Mouse (Mus musculus): ENCODE measurements around the gene Btg3. TPM values are rescaled to one million over a fixed set of nuclear protein-coding genes. Genes with fewer than 3 reads are reported as not detected.
A peak's percentile ranks its signal among the peaks of the same experiment; 100 is the strongest.
"Not testable (repeated sequence)": the region's sequence is repeated elsewhere in the genome, so short reads cannot be mapped to it uniquely, and the experiment has no call there.

Btg3 gene
- total and polyA plus RNA-seq, 3 experiments: 21.6 to 72.2 (median 43.9) TPM

DNA sequence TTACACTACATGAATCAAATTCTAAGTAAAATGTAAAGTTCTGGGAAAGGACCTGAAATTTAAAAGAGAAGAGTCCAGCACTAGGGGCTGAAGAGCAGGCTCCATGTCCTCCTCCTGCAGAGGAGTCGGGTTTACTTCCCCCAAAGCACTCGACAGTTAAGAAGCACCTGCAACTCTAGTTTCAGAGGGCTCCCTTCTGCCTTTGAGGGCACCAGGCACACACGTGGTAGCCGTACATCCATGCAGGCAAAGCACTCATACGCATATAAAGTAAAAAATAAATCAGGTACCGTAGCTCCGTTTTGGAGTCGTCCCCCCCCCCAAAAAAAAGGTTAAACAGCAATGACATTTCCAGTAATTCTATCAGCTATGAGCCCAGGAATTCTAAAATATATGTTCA, 3.2 kb downstream of the Btg3 start (continued):
- TF ChIP-seq TCF12 (IDR thresholded peaks at IDR 0.05; ENCODE audit: low read depth, low read length) (peak; percentile 24; the same call in 1 of the 2 replicates), HCFC1 (IDR thresholded peaks at IDR 0.05; ENCODE audit: low read depth, low read length) (no peak), PAX5 (IDR thresholded peaks at IDR 0.05; ENCODE audit: low read length) (no peak)

DNA sequence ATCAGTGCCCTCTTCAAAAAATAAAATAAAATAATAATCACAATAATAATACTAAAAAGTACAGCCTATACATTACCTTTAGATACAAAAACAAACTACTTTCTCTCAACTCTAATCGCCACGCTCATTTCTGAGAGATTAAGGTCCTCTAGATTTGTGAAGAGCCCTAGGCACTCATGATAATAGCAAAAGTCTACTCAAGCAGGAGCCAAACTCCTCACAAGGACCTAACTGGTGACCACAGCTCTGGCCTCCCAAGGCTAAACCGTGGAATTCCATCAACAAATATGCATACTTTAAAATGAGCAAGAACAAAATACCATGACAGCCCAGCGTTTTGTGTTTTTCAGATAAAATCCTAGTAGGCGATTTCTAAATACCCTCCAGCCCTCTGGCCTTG, 4.2 kb downstream of the Btg3 start:
- dilution Hi-C loops (cut with MboI; ENCODE audit: extremely low pct_ligation_motif_present, extremely low pct_unique_long_range_greater_than_20kb, low sequenced_read_pairs): no loop called here
- Histone ChIP-seq H3K4me2 (ENCODE audit: insufficient read depth, low read depth, poor library complexity, severe bottlenecking) (peak overlapping the region; percentile 64), H3K9me3 (replicated peaks; ENCODE audit: low read length) (no peaks in the 10 kb centered on the region), H3K4me3 (replicated peaks in 1 of 3; ENCODE audit: low read depth in 2 of 3, low read length in 2 of 3, poor library complexity in 1 of 3) (no peak overlapping the region), H3K36me3 (replicated peaks in 1 of 2; ENCODE audit: control insufficient read depth in 1 of 2, insufficient read depth in 1 of 2, low read length in 1 of 2) (peaks cover 30 to 50% of the 10 kb centered on the region in 2 experiments), H3K9ac (ENCODE audit: insufficient read depth, low read depth) (0 out of 2 replicates have a peak overlapping the region, but pooled peaks have one; percentile 23), H3K27ac (ENCODE audit: insufficient read depth, low read depth) (no peak overlapping the region), H3K27me3 (replicated peaks) (no peaks in the 10 kb centered on the region), H3K4me1 (ENCODE audit: control insufficient read depth in 1 of 2, insufficient read depth in 2 of 2) (peaks cover 2 to 44% of the 10 kb centered on the region in 2 experiments; a peak in 3 of 4 replicates), H3K79me2 (replicated peaks; ENCODE audit: control insufficient read depth, extremely low read depth, insufficient read depth, poor library complexity, severe bottlenecking) (peaks cover 57% of the 10 kb centered on the region)
- in situ Hi-C loops (cut with MboI; ENCODE audit: low pct_ligation_motif_present, low pct_unique_long_range_greater_than_20kb, low sequenced_read_pairs): no loop called here
- no peak for TF ChIP-seq SMC3 (IDR thresholded peaks at IDR 0.05; ENCODE audit: low read depth, low read length)
- no peak for TF ChIP-seq SIN3A (IDR thresholded peaks at IDR 0.05; ENCODE audit: low read length)
- no peak for TF ChIP-seq E2F4 (IDR thresholded peaks at IDR 0.05; ENCODE audit: insufficient replicate concordance, low read depth, low read length)
- no peak for TF ChIP-seq NELFE (IDR thresholded peaks at IDR 0.05; ENCODE audit: low read depth, low read length)
- TF ChIP-seq ETS1 (conservative IDR thresholded peaks at IDR 0.05; ENCODE audit: low read depth, low read length): no peak
- TF ChIP-seq TBP (conservative IDR thresholded peaks at IDR 0.05; ENCODE audit: low read depth, low read length): no peak
- no peak for TF ChIP-seq MAFK (IDR thresholded peaks at IDR 0.05; ENCODE audit: insufficient replicate concordance, low read length)
- TF ChIP-seq POLR2A (IDR thresholded peaks at IDR 0.05; ENCODE audit: low read depth, low read length): no peak
- TF ChIP-seq ELF1 (IDR thresholded peaks at IDR 0.05; ENCODE audit: low read depth, low read length): no peak
- no peak for DNase-seq (ENCODE audit: extremely low read depth)

DNA sequence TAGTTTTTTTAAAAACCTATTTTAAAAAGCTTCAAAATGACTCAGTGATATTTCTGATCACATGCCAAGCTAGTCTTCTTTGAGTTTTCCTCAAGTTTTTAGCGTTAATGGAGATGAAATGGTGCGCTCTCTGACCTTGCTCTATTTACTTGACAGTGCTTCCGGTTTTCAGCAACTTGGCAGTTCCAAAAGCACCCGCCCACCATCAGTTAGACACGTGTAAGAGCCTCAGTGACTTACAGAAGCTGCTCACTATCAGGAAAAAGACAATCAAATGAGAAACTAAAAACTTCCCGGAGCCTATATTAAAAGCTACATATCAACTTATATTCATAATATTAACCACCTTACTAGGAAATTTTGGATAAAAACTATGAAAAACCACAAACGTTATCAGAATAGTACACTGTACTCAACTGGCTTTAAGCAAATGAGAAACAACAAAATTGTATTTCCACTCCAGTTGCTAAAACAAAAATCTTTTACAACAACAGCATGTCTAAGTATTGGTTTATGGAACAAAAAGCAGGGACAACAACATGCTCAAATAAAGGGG, 5.4 kb downstream of the Btg3 start:
- Histone ChIP-seq H3K9ac (ENCODE audit: insufficient read depth, low read depth) (no peak overlapping the region), H3K27me3 (replicated peaks) (no peaks in the 10 kb centered on the region), H3K36me3 (replicated peaks in 1 of 2; ENCODE audit: control insufficient read depth in 1 of 2, insufficient read depth in 1 of 2, low read length in 1 of 2) (peaks cover 41 to 60% of the 10 kb centered on the region in 2 experiments), H3K27ac (ENCODE audit: insufficient read depth, low read depth) (no peak overlapping the region), H3K4me2 (ENCODE audit: insufficient read depth, low read depth, poor library complexity, severe bottlenecking) (no peak overlapping the region), H3K79me2 (replicated peaks; ENCODE audit: control insufficient read depth, extremely low read depth, insufficient read depth, poor library complexity, severe bottlenecking) (peaks cover 61% of the 10 kb centered on the region), H3K9me3 (replicated peaks; ENCODE audit: low read length) (no peaks in the 10 kb centered on the region), H3K4me3 (replicated peaks in 1 of 3; ENCODE audit: low read depth in 2 of 3, low read length in 2 of 3, poor library complexity in 1 of 3) (no peak overlapping the region), H3K4me1 (ENCODE audit: control insufficient read depth in 1 of 2, insufficient read depth in 2 of 2) (peaks cover 2 to 40% of the 10 kb centered on the region in 2 experiments; a peak in 3 of 4 replicates)
- TF ChIP-seq KAT2A (IDR thresholded peaks at IDR 0.05; ENCODE audit: insufficient replicate concordance, low read length): no peak
- 0 out of 2 replicates have a peak, but pooled peaks have one; percentile 17 for TF ChIP-seq POLR2A (IDR thresholded peaks at IDR 0.05; ENCODE audit: low read depth, low read length)
- no peak for DNase-seq (ENCODE audit: extremely low read depth)
- in situ Hi-C loops (cut with MboI; ENCODE audit: low pct_ligation_motif_present, low pct_unique_long_range_greater_than_20kb, low sequenced_read_pairs) (no loop called here), dilution Hi-C loops (cut with MboI; ENCODE audit: extremely low pct_ligation_motif_present, extremely low pct_unique_long_range_greater_than_20kb, low sequenced_read_pairs) (no loop called here)

DNA sequence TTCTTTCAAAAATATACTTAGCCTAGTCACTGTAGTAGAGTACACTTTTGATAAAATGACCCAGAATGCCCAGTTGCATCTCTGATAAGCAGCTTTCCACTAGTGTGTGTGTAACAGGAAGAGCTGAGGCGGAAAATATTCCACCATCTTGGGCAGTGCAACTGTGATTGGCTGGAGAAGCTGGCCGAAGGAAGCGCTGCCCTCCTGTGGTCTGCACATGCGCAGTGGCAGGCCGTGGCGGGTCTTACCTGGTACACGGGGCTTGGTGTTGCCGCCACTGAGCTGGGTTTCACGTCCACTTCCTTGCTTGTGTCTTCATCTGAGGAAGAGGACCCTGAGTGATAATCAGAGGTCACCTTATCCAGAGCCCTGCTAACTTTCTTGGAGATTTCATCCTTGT, 12.4 kb downstream of the Btg3 start:
- peaks cover 13% of the 10 kb centered on the region for H3K79me2 ChIP-seq (replicated peaks; ENCODE audit: control insufficient read depth, extremely low read depth, insufficient read depth, poor library complexity, severe bottlenecking)
- H3K4me2 ChIP-seq (ENCODE audit: insufficient read depth, low read depth, poor library complexity, severe bottlenecking); H3K4me3 ChIP-seq (replicated peaks in 1 of 3; ENCODE audit: low read depth in 2 of 3, low read length in 2 of 3, poor library complexity in 1 of 3); H3K27ac ChIP-seq (ENCODE audit: insufficient read depth, low read depth); dilution Hi-C loops (cut with MboI; ENCODE audit: extremely low pct_ligation_motif_present, extremely low pct_unique_long_range_greater_than_20kb, low sequenced_read_pairs); H3K27me3 ChIP-seq (replicated peaks); DNase-seq (ENCODE audit: extremely low read depth); H3K9ac ChIP-seq (ENCODE audit: insufficient read depth, low read depth); in situ Hi-C loops (cut with MboI; ENCODE audit: low pct_ligation_motif_present, low pct_unique_long_range_greater_than_20kb, low sequenced_read_pairs); H3K9me3 ChIP-seq (replicated peaks; ENCODE audit: low read length): not testable (repeated sequence)
- peaks cover 64 to 88% of the 10 kb centered on the region in 2 experiments for H3K36me3 ChIP-seq (replicated peaks in 1 of 2; ENCODE audit: control insufficient read depth in 1 of 2, insufficient read depth in 1 of 2, low read length in 1 of 2)
- H3K4me1 ChIP-seq (ENCODE audit: control insufficient read depth in 1 of 2, insufficient read depth in 2 of 2): peaks cover 0 to 13% of the 10 kb centered on the region in 2 experiments; a peak in 1 of 4 replicates
